Mouse (Mus musculus) induced T-regulatory cell, adult 2 months (primary cell): ENCODE measurements around the gene Olfr654.
A peak's percentile ranks its signal among the peaks of the same experiment; 100 is the strongest.

ENCODE experiments used
- DNase-seq: peaks from one replicate; pipeline ENCODE4 v3.0.0-alpha.2; 2012; ENCODE audit warnings: low read depth

The Olfr654 gene

DNA sequence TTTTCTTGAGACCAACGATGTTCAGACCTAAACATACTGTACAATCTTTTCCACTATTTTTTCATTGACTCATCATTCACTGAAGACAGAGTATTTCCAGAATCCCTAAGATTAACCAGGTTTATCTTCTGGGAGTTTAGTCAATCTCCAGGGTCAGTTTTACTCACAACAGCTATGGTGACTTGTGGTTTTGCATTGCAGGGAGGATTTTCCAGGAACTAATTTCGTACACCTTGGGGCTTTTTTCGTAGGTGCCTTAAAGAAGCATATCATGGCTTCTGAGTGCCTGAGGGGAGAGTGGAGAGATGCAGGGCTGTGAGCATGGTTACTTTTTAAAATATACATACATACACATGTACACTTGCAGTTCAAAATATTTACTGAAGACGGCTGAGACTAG lies at the start of gene Olfr654:
Gene Olfr654 (plus strand): TSS at position 301 of the 400 bp plus-strand sequence.
- DNase-seq: no peak

- DNase-seq: no peak
Measured at GRCm38 (mm10) chr7:104549833-104550232, 37.0 kb upstream of the Olfr654 start, which contains the start of gene Olfr651. Gene Olfr651 (plus strand): TSS chr7:104550133.

- DNase-seq: no peak
Measured at GRCm38 (mm10) chr7:104552700-104553099, 34.1 kb upstream of the Olfr654 start.

DNA sequence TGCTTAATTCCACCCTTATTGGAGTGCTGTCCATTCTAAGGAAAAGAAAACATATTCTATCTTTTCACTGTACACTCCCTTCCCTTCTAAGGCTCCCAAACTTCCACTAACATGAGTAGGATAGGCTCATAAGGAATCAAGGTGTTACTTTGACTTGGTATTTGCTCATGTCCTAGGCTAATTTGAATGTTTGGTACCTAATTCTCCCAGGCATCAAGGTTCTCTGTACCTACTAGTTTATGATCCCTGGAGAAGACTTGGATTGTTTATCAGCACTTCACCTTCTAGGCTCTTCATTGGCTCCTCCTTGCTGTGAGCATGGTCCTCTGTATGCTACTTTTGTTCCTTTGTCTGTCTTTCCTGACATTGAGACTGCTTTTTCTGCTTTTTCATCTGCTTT lies 26.2 kb upstream of the Olfr654 start, which contains the start of gene Olfr652:
Gene Olfr652 (plus strand): TSS at position 301 of the 400 bp plus-strand sequence.
- DNase-seq: no peak

- no peak for DNase-seq
Measured at GRCm38 (mm10) chr7:104577014-104577413, 9.8 kb upstream of the Olfr654 start, which contains the start of gene Olfr653. Gene Olfr653 (plus strand): TSS chr7:104577314.

- no peak for DNase-seq
Measured at GRCm38 (mm10) chr7:104580846-104581245, 6.0 kb upstream of the Olfr654 start.

- DNase-seq: no peak
Measured at GRCm38 (mm10) chr7:104581429-104581828, 5.4 kb upstream of the Olfr654 start.

GRCm38 (mm10) chr7:104588274-104588673 lies 1.4 kb downstream of the Olfr654 start:
- no peak for DNase-seq

DNA sequence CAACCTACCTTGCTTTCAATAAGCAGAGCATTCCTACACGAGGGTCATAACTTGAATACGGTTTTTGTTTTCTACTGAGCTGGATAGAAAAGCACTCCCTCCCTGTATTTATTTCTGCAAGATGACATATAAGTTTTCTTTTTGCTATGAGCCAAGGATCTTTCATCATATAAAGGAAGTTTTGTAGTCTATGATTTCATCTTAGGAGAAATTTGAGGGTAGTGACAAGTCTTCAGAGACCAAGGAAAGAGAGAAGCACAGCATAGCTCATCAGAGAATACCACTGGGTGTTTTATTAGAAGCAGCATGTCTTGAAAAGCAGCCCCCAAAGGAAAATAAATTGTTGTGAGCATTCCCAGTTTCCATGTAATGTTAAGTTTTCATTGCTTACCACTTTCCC lies 14.9 kb downstream of the Olfr654 start, which contains the start of gene Olfr655:
Gene Olfr655 (minus strand): TSS at position 101 of the 400 bp plus-strand sequence.
- DNase-seq: no peak

- DNase-seq: peak; percentile 80
Measured at GRCm38 (mm10) chr7:104603173-104603572, 16.3 kb downstream of the Olfr654 start.

GRCm38 (mm10) chr7:104604727-104605126 lies 17.9 kb downstream of the Olfr654 start:
- no peak for DNase-seq

DNA sequence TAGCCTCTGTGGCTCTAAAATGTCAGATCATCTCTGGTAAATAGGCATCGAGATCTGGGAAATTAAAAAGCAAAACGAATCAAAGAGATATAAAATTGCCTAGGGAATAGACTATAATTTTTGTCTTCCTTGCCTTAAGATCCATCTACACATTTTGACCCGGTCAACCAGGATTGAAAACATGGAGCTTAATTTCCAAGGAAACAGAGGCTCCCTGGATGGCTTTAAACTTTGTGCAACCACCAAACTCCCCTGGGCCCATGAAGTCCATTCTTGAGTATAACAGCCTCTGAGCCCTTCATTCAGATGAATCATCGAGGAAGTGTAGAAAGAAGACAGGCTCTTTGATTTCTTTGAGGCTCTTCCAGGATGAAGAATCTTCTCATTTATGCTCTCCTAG lies 26.8 kb downstream of the Olfr654 start, which contains the start of gene Olfr656:
Gene Olfr656 (plus strand): TSS at position 301 of the 400 bp plus-strand sequence.
- DNase-seq: no peak

DNA sequence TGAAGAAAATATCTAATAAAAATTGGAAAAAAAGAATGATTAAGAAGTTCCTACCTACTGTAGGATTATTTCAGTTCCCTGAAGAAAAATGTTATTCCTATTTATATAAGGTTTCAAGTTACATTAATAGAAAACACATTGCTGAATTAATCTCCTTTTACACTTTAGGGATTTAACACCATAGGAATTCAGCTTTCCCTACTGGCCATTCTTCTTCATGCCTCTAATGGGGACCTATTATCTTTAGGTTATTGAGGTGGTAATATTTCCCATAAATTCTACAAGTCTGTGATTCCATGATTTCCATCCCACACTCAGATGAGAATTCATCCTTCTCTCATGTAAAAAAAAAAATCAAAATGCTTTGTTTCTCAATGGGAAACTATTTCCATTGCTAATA lies 37.7 kb downstream of the Olfr654 start, which contains the start of gene Olfr657:
Gene Olfr657 (plus strand): TSS at position 301 of the 400 bp plus-strand sequence.
- DNase-seq: no peak
